Mouse (Mus musculus): Measurements from ENCODE around the gene Brms1. TPM values are rescaled to one million over a fixed set of nuclear protein-coding genes. Genes with fewer than 3 reads are reported as not detected.
"Not testable (repeated sequence)": the region's sequence is repeated elsewhere in the genome, so short reads cannot be mapped to it uniquely, and the experiment has no call there.

The Brms1 gene
- polyA plus RNA-seq, 1 experiment from 2014 or later, result 47.5 TPM

DNA sequence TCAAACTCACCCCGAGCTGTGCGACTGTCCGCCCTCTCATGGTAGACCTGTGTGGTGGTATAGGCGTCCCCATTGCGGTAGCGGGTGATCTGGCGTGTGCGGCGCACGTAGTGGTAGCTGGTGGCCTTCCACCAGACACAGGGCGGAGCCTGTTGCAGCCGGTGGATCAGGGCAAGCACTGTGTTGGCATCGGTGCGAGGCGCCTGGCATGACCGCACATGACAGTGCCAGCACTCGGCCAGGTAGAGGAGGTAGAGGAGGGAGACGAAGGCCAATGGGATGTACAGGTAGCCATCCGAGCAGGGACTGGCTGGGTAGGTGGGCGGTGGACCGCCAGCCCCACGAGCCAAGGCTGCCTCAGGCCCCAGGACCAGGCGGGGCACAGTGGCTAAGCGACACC lies 41.4 kb downstream of the Brms1 start:
- no peak overlapping the region for H3K9ac ChIP-seq (replicated peaks; ENCODE audit: low read length)
- peaks cover 9% of the 10 kb centered on the region for H3K4me1 ChIP-seq (ENCODE audit: control insufficient read depth, insufficient read depth, low read length)
- no peak overlapping the region for H3K4me2 ChIP-seq (ENCODE audit: low read depth, low read length)
- no peaks in the 10 kb centered on the region for H3K36me3 ChIP-seq (replicated peaks; ENCODE audit: control insufficient read depth, insufficient read depth, low read depth, low read length)
- no peak overlapping the region for H3K27ac ChIP-seq (replicated peaks; ENCODE audit: low read depth, low read length)
- H3K9me3 ChIP-seq (replicated peaks; ENCODE audit: control insufficient read depth, low read length), result no peaks in the 10 kb centered on the region
- WGBS, result 66% methylated on average over 24 of the region's 24 CpGs
- DNase-seq (ENCODE audit: low spot score) (no peak), ATAC-seq (replicated peaks; ENCODE audit: insufficient number of reproducible peaks, low FRiP score, low TSS enrichment, low read depth) (no peak)
- H3K27me3 ChIP-seq (ENCODE audit: control insufficient read depth, insufficient read depth, low read length), result peaks cover 51% of the 10 kb centered on the region
- H3K4me3 ChIP-seq (ENCODE audit: low read depth, low read length), result no peak overlapping the region

DNA sequence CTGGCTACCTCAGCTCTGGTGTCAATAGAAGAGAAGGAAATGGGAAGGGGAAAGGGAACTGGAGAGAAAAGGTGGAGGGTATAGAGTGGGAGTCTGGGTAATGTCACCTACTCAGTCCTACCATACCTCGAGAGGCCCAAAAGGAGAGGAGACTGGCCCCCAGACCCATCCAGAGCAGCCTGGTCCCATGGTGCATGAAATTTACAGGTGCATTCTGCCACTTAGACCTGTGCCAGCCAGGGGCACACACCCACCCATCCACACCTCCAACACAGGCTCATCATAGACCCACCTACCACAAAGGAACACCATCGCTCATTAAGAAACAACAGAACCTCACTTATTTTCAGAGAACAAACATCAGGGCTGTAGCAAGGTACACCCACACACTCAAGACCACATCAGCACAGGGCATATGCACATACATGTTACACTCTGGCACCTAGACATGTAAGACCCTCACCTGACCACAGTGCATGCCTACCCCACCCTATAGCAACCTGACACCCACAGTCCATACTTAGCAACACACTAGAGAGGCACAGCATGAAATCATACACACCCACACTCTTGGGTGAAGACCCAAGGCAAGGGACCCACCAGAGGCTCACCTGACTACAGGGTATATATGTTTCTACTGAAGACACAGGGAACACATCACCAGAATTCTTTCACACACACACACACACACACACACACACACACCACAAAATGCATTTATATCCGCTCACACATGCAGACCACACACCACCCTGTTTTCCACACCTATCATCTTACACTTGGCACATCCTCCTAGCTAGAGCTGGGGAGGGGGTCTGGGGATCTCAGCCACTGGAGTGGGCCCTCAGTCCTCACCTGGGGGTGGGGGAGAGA lies 43.0 kb downstream of the Brms1 start:
- no peak for ATAC-seq (replicated peaks; ENCODE audit: insufficient number of reproducible peaks, low FRiP score, low TSS enrichment, low read depth)
- H3K9ac ChIP-seq (replicated peaks; ENCODE audit: low read length), result no peak overlapping the region
- DNase-seq (ENCODE audit: low spot score), result no peak
- WGBS, result 67% methylated on average over 3 of the region's 3 CpGs
- no peak overlapping the region for H3K27ac ChIP-seq (replicated peaks; ENCODE audit: low read depth, low read length)
- H3K27me3 ChIP-seq (ENCODE audit: control insufficient read depth, insufficient read depth, low read length), result peaks cover 51% of the 10 kb centered on the region
- no peaks in the 10 kb centered on the region for H3K9me3 ChIP-seq (replicated peaks; ENCODE audit: control insufficient read depth, low read length)
- no peaks in the 10 kb centered on the region for H3K36me3 ChIP-seq (replicated peaks; ENCODE audit: control insufficient read depth, insufficient read depth, low read depth, low read length)
- H3K4me1 ChIP-seq (ENCODE audit: control insufficient read depth, insufficient read depth, low read length), result peaks cover 11% of the 10 kb centered on the region
- H3K4me2 ChIP-seq (ENCODE audit: low read depth, low read length), result no peak overlapping the region
- H3K4me3 ChIP-seq (ENCODE audit: low read depth, low read length), result no peak overlapping the region

DNA sequence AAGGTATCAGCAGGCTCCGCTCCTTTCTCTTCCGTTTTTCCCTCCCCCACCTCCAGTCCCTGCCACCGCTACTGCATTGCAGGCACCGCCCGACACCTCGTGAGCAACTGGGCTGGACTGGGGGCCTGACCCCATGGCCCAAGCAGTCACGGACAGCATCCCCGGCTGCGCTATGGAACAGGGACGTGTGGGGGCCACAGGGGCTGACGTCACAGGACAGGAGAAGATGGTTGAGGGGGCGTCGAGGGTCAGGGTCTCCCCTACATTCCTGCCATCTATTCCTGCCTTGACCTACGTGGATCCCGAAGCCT lies 43.6 kb downstream of the Brms1 start:
- ATAC-seq (replicated peaks; ENCODE audit: insufficient number of reproducible peaks, low FRiP score, low TSS enrichment, low read depth), result no peak
- DNase-seq (ENCODE audit: low spot score), result no peak
- Histone ChIP-seq H3K27me3 (ENCODE audit: control insufficient read depth, insufficient read depth, low read length) (peaks cover 51% of the 10 kb centered on the region), H3K36me3 (replicated peaks; ENCODE audit: control insufficient read depth, insufficient read depth, low read depth, low read length) (no peaks in the 10 kb centered on the region), H3K4me2 (ENCODE audit: low read depth, low read length) (peak overlapping the region; percentile 83), H3K9ac (replicated peaks; ENCODE audit: low read length) (no peak overlapping the region), H3K27ac (replicated peaks; ENCODE audit: low read depth, low read length) (no peak overlapping the region), H3K4me3 (ENCODE audit: low read depth, low read length) (no peak overlapping the region; the same call in 1 of the 2 replicates), H3K4me1 (ENCODE audit: control insufficient read depth, insufficient read depth, low read length) (peaks cover 13% of the 10 kb centered on the region), H3K9me3 (replicated peaks; ENCODE audit: control insufficient read depth, low read length) (no peaks in the 10 kb centered on the region)
- WGBS, result 2% methylated on average over 14 of the region's 15 CpGs

DNA sequence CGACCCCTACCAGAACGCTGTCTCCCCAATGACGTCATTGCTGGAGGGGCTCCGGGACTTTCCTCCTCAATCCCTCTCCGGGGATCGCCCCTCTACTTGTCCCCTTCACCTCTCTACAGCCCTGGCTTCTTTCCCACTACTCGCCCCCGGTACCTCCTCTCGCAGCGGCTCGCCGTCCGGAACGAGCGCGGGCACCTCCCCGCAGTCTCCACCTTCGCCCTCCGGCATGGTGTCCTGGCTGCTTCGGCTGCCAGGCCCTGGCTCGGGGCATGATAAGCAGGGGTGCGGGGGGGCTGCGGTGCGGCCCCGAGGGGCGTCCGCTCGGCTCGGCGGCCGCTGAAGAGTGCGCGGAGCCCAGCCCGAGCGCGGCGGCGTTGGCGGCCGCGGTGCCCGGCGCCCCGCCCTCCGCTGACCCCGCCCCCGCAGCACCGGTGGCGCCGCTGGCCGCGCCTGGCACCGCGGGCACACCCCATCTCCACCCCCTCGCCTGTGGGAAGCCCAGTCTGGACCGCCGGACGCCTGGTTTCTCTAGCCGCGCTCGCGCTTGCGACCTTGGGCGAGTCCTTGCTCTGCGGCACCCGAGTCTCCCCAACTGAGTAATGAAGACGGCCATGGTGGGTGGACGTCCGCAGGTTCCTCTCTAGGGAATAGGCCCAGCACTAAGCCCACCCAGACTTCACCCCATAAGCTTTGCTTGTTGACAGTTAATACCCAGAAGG lies 44.1 kb downstream of the Brms1 start, which contains the start of gene Tmem151a:
Tmem151a (minus strand) TSS at position 387 of the 719 bp plus-strand sequence.
- Histone ChIP-seq H3K36me3 (replicated peaks; ENCODE audit: control insufficient read depth, insufficient read depth, low read depth, low read length) (no peaks in the 10 kb centered on the region), H3K9me3 (replicated peaks; ENCODE audit: control insufficient read depth, low read length) (no peaks in the 10 kb centered on the region), H3K27ac (replicated peaks; ENCODE audit: low read depth, low read length) (no peak within 1 kb of the TSS), H3K4me1 (ENCODE audit: control insufficient read depth, insufficient read depth, low read length) (peaks cover 13% of the 10 kb centered on the region), H3K27me3 (ENCODE audit: control insufficient read depth, insufficient read depth, low read length) (peaks cover 51% of the 10 kb centered on the region), H3K4me3 (ENCODE audit: low read depth, low read length) (peak within 1 kb of the TSS; percentile 40), H3K9ac (replicated peaks; ENCODE audit: low read length) (no peak within 1 kb of the TSS; the same call in 1 of the 2 replicates), H3K4me2 (ENCODE audit: low read depth, low read length) (peak within 1 kb of the TSS; percentile 83)
- ATAC-seq (replicated peaks; ENCODE audit: insufficient number of reproducible peaks, low FRiP score, low TSS enrichment, low read depth) (no peak), DNase-seq (ENCODE audit: low spot score) (no peak)
- WGBS, result 1% methylated on average over 66 of the region's 69 CpGs

DNA sequence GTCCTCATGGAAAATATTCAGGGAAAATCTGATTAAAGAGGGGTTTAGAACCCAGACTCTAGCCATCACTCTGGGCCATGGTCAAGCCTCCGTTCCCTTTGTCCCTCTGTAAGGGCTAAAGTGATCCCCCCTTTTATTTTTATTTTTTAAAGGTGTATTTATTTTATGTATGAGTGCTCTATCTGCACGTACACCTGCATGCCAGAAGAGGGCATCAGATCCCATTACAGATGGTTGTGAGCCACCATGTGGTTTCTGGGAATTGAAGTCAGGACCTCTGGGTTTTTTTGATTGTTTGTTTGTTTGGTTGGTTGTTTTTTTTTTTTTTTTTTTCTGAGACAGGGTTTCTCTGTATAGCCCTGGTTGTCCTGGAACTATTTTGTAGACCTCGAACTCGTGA lies 45.4 kb downstream of the Brms1 start:
- not testable (repeated sequence) for H3K9me3 ChIP-seq (replicated peaks; ENCODE audit: control insufficient read depth, low read length); H3K9ac ChIP-seq (replicated peaks; ENCODE audit: low read length); H3K4me2 ChIP-seq (ENCODE audit: low read depth, low read length); DNase-seq (ENCODE audit: low spot score); H3K36me3 ChIP-seq (replicated peaks; ENCODE audit: control insufficient read depth, insufficient read depth, low read depth, low read length); H3K4me3 ChIP-seq (ENCODE audit: low read depth, low read length); H3K27ac ChIP-seq (replicated peaks; ENCODE audit: low read depth, low read length); ATAC-seq (replicated peaks; ENCODE audit: insufficient number of reproducible peaks, low FRiP score, low TSS enrichment, low read depth)
- Histone ChIP-seq H3K27me3 (ENCODE audit: control insufficient read depth, insufficient read depth, low read length) (peaks cover 43% of the 10 kb centered on the region), H3K4me1 (ENCODE audit: control insufficient read depth, insufficient read depth, low read length) (peaks cover 13% of the 10 kb centered on the region)
- WGBS, result 53% methylated on average over 4 of the region's 4 CpGs

DNA sequence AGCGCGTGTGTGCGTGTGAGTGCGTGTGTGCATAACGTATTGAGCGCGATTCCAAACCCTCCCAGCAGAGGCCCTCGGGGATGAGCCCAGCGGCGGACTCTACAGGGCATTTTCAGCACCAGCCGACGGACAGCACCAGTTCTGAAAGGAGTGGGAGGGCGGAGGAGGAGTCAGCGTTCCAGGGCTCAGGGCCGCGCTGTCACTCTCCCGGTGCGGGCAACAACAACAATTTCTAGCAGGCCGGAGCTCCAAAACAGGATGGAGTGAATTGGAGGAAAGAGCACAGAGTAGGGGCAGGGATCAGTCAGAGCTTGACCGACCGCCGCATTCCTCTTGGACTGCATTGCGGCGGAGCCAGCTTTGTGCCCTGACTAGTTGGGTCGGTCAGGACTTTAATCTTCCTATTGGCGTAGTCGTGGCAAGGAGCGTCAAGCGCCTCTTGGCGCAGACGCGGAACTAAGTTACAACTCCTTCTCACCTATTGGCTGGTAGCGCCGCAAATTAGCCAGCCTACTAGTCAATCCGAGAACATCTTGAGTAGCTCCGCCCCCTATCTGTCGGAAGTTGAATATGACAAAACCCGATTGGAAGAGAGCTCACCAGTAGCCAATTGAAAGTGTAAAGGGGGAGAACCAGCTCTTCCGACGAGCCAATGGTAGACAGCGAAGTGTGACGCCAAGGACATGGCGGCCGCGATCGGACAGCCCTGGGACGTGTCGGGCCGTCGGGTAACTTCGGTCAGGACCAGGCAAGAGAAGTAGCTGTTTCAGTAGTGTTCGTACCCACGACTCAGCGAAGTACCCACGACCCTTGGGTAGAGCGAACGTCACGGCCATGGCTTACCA lies 47.0 kb downstream of the Brms1 start, which contains the start of gene Yif1a:
Yif1a (plus strand) TSS at position 655 of the 845 bp plus-strand sequence.
- Histone ChIP-seq H3K4me3 (ENCODE audit: low read depth, low read length) (peak within 1 kb of the TSS; percentile 72), H3K4me1 (ENCODE audit: control insufficient read depth, insufficient read depth, low read length) (peaks cover 13% of the 10 kb centered on the region), H3K36me3 (replicated peaks; ENCODE audit: control insufficient read depth, insufficient read depth, low read depth, low read length) (no peaks in the 10 kb centered on the region), H3K27me3 (ENCODE audit: control insufficient read depth, insufficient read depth, low read length) (peaks cover 28% of the 10 kb centered on the region), H3K27ac (replicated peaks; ENCODE audit: low read depth, low read length) (no peak within 1 kb of the TSS), H3K4me2 (ENCODE audit: low read depth, low read length) (peak within 1 kb of the TSS; percentile 77), H3K9ac (replicated peaks; ENCODE audit: low read length) (peak within 1 kb of the TSS; percentile 68), H3K9me3 (replicated peaks; ENCODE audit: control insufficient read depth, low read length) (no peaks in the 10 kb centered on the region)
- ATAC-seq (replicated peaks; ENCODE audit: insufficient number of reproducible peaks, low FRiP score, low TSS enrichment, low read depth) (peak; percentile 94), DNase-seq (ENCODE audit: low spot score) (peak; percentile 98)
- under 1% methylated on average over 58 of the region's 58 CpGs for WGBS

DNA sequence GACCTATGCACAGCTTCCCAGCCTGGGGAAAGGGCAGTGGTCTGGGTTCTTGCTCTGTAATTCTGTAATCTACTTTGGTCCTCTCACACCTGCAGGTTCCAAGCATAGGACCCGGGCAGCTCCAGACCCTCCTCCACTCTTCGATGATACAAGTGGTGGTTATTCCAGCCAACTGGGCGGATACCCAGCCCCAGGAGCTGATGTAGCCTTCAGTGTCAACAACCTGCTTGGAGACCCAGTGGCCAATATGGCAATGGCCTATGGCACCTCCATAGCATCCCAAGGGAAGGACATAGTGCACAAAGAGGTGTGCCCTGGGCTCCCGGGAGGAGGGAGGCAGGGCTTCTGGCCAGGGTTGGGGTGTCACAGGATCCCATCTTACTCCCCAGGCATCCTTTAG lies 48.2 kb downstream of the Brms1 start:
- H3K4me3 ChIP-seq (ENCODE audit: low read depth, low read length), result peak overlapping the region; percentile 72
- ATAC-seq (replicated peaks; ENCODE audit: insufficient number of reproducible peaks, low FRiP score, low TSS enrichment, low read depth) (no peak), DNase-seq (ENCODE audit: low spot score) (no peak)
- peak overlapping the region; percentile 77 for H3K4me2 ChIP-seq (ENCODE audit: low read depth, low read length)
- no peak overlapping the region for H3K27ac ChIP-seq (replicated peaks; ENCODE audit: low read depth, low read length)
- H3K36me3 ChIP-seq (replicated peaks; ENCODE audit: control insufficient read depth, insufficient read depth, low read depth, low read length), result no peaks in the 10 kb centered on the region
- H3K27me3 ChIP-seq (ENCODE audit: control insufficient read depth, insufficient read depth, low read length), result peaks cover 18% of the 10 kb centered on the region
- peaks cover 13% of the 10 kb centered on the region for H3K4me1 ChIP-seq (ENCODE audit: control insufficient read depth, insufficient read depth, low read length)
- no peak overlapping the region; the same call in 1 of the 2 replicates for H3K9ac ChIP-seq (replicated peaks; ENCODE audit: low read length)
- 87% methylated on average over 4 of the region's 4 CpGs for WGBS
- H3K9me3 ChIP-seq (replicated peaks; ENCODE audit: control insufficient read depth, low read length), result no peaks in the 10 kb centered on the region

Data from embryonic facial prominence, embryonic 11.5 days (tissue).